Mouse (Mus musculus) limb, embryonic 15.5 days (tissue): ENCODE results near the gene Galnt9. TPM values are rescaled to one million over a fixed set of nuclear protein-coding genes. Genes with fewer than 3 reads are reported as not detected.
A peak's percentile ranks its signal among the peaks of the same experiment; 100 is the strongest.

Experiments
- ATAC-seq: fragments of 200-750 bp; cut with Nextera tagmentation; 2 replicates; pipeline ENCODE4 v1.8.0; 2017; ENCODE audit warnings: low read depth, moderate TSS enrichment; ENCODE audit not compliant: insufficient number of reproducible peaks, low FRiP score, low TSS enrichment
- H3K27ac ChIP-seq: fragments of 300-500 bp; sonication (generic); 2 replicates; pipeline ENCODE4 v1.5.1; 2015; ENCODE audit warnings: moderate library complexity, mild to moderate bottlenecking, inconsistent platforms
- H3K27me3 ChIP-seq: fragments of 300-500 bp; sonication (generic); 2 replicates; pipeline ENCODE4 v1.6.1; 2015; ENCODE audit warnings: inconsistent platforms
- H3K36me3 ChIP-seq: fragments of 300-500 bp; sonication (generic); 2 replicates; pipeline ENCODE4 v1.6.1; 2015; ENCODE audit warnings: inconsistent platforms
- H3K4me1 ChIP-seq: fragments of 300-500 bp; sonication (generic); 2 replicates; pipeline ENCODE4 v1.6.1; 2015; ENCODE audit warnings: inconsistent platforms
- H3K4me2 ChIP-seq: fragments of 300-500 bp; sonication (generic); 2 replicates; pipeline ENCODE4 v1.6.1; 2015; ENCODE audit warnings: mild to moderate bottlenecking, inconsistent platforms
- H3K4me3 ChIP-seq: fragments of 300-500 bp; sonication (generic); 2 replicates; pipeline ENCODE4 v1.5.1; 2015; ENCODE audit warnings: mild to moderate bottlenecking, inconsistent platforms
- H3K9ac ChIP-seq: fragments of 300-500 bp; sonication (generic); 2 replicates; pipeline ENCODE4 v1.6.1; 2015; ENCODE audit warnings: inconsistent platforms
- H3K9me3 ChIP-seq: fragments of 300-500 bp; sonication (generic); 2 replicates; pipeline ENCODE4 v1.6.1; 2016; ENCODE audit warnings: inconsistent platforms
- WGBS: fragments of 180-500 bp; shearing (Covaris S2); methylation state at CpG from one replicate; pipeline ENCODE4 v1.1.7; 2015; 5-methylcytosine and 5-hydroxymethylcytosine counted together
- polyA plus RNA-seq: library from polyadenylated mRNA; unstranded; fragments of >200 nt; fragmentation: Nextera tagmentation; extraction: Ambion mirVana; gene quantifications from 2 replicates; pipeline ENCODE4 v1.2.1, GENCODE M21; 2015

Galnt9 gene
- polyA plus RNA-seq = 3.8 and 3.9 TPM in 2 replicates

- Histone ChIP-seq H3K9me3 (no peaks in the 10 kb centered on the region), H3K4me3 (peak within 1 kb of the TSS; percentile 42), H3K36me3 (no peaks in the 10 kb centered on the region), H3K9ac (no peak within 1 kb of the TSS), H3K27me3 (peaks cover 72% of the 10 kb centered on the region), H3K4me2 (peak within 1 kb of the TSS; percentile 78), H3K4me1 (peaks cover 10% of the 10 kb centered on the region), H3K27ac (no peak within 1 kb of the TSS)
- WGBS = under 1% methylated on average over 69 of the region's 82 CpGs
- no peak for ATAC-seq
These were observed at the start of gene Galnt9 for GRCm38 (mm10) chr5:110543951-110544690. Gene Galnt9 (plus strand): TSS chr5:110544355.

GRCm38 (mm10) chr5:110494396-110494795 lies 49.8 kb upstream of the Galnt9 start:
- WGBS = 36% methylated on average over 4 of the region's 4 CpGs
- Histone ChIP-seq H3K9me3 (no peaks in the 10 kb centered on the region), H3K4me3 (no peak overlapping the region), H3K4me2 (no peak overlapping the region), H3K36me3 (no peaks in the 10 kb centered on the region), H3K27me3 (peaks cover 3% of the 10 kb centered on the region; the same call in 1 of the 2 replicates), H3K4me1 (peaks cover 14% of the 10 kb centered on the region; the same call in 1 of the 2 replicates), H3K27ac (peak overlapping the region; percentile 47; the same call in 1 of the 2 replicates), H3K9ac (no peak overlapping the region)
- no peak for ATAC-seq

- no peak for ATAC-seq
- no peaks in the 10 kb centered on the region for H3K9me3 ChIP-seq
- H3K4me3 ChIP-seq = no peak overlapping the region
- H3K4me1 ChIP-seq = peaks cover 14% of the 10 kb centered on the region; the same call in 1 of the 2 replicates
- 65% methylated on average over 6 of the region's 6 CpGs for WGBS
- no peaks in the 10 kb centered on the region for H3K36me3 ChIP-seq
- no peak overlapping the region for H3K4me2 ChIP-seq
- H3K27ac ChIP-seq = 0 out of 2 replicates have a peak overlapping the region, but pooled peaks have one; percentile 47
- H3K27me3 ChIP-seq = peaks cover 3% of the 10 kb centered on the region; the same call in 1 of the 2 replicates
- H3K9ac ChIP-seq = no peak overlapping the region
These were observed 49.1 kb upstream of the Galnt9 start for GRCm38 (mm10) chr5:110495051-110495450.

- H3K27me3 ChIP-seq = peaks cover 3% of the 10 kb centered on the region; the same call in 1 of the 2 replicates
- H3K27ac ChIP-seq = no peak overlapping the region
- 66% methylated on average over 5 of the region's 5 CpGs for WGBS
- H3K4me3 ChIP-seq = no peak overlapping the region
- H3K36me3 ChIP-seq = no peaks in the 10 kb centered on the region
- H3K4me2 ChIP-seq = no peak overlapping the region
- no peak for ATAC-seq
- H3K9ac ChIP-seq = no peak overlapping the region
- H3K9me3 ChIP-seq = no peaks in the 10 kb centered on the region
- H3K4me1 ChIP-seq = peaks cover 14% of the 10 kb centered on the region; the same call in 1 of the 2 replicates
These were observed 46.6 kb upstream of the Galnt9 start for GRCm38 (mm10) chr5:110497556-110497955.

GRCm38 (mm10) chr5:110498071-110498470 lies 46.1 kb upstream of the Galnt9 start:
- Histone ChIP-seq H3K27me3 (peaks cover 3% of the 10 kb centered on the region; the same call in 1 of the 2 replicates), H3K27ac (no peak overlapping the region), H3K4me2 (no peak overlapping the region), H3K9ac (no peak overlapping the region), H3K4me3 (no peak overlapping the region), H3K9me3 (no peaks in the 10 kb centered on the region), H3K36me3 (no peaks in the 10 kb centered on the region), H3K4me1 (peaks cover 14% of the 10 kb centered on the region; the same call in 1 of the 2 replicates)
- 43% methylated on average over 10 of the region's 10 CpGs for WGBS
- ATAC-seq = no peak

- no peak for ATAC-seq
- peaks cover under 1% of the 10 kb centered on the region; the same call in 1 of the 2 replicates for H3K4me1 ChIP-seq
- no peaks in the 10 kb centered on the region for H3K9me3 ChIP-seq
- H3K4me3 ChIP-seq = no peak overlapping the region
- H3K36me3 ChIP-seq = no peaks in the 10 kb centered on the region
- no peak overlapping the region for H3K9ac ChIP-seq
- H3K4me2 ChIP-seq = no peak overlapping the region
- WGBS = 39% methylated on average over 4 of the region's 4 CpGs
- H3K27ac ChIP-seq = no peak overlapping the region
- H3K27me3 ChIP-seq = peaks cover 3% of the 10 kb centered on the region; the same call in 1 of the 2 replicates
These were observed 43.9 kb upstream of the Galnt9 start for GRCm38 (mm10) chr5:110500233-110500632.

GRCm38 (mm10) chr5:110503361-110503760 lies 40.8 kb upstream of the Galnt9 start:
- Histone ChIP-seq H3K9me3 (no peaks in the 10 kb centered on the region), H3K9ac (no peak overlapping the region), H3K4me3 (no peak overlapping the region), H3K36me3 (no peaks in the 10 kb centered on the region), H3K4me1 (no peaks in the 10 kb centered on the region), H3K27ac (no peak overlapping the region), H3K4me2 (no peak overlapping the region), H3K27me3 (peaks cover 3% of the 10 kb centered on the region; the same call in 1 of the 2 replicates)
- ATAC-seq = no peak
- WGBS = 81% methylated on average over 3 of the region's 3 CpGs

- Histone ChIP-seq H3K4me3 (no peak overlapping the region), H3K9ac (no peak overlapping the region)
- 58% methylated on average over 10 of the region's 10 CpGs for WGBS
These were observed 38.4 kb upstream of the Galnt9 start for GRCm38 (mm10) chr5:110505611-110506294.

GRCm38 (mm10) chr5:110506295-110506616 lies 37.9 kb upstream of the Galnt9 start:
- H3K4me1 ChIP-seq = no peaks in the 10 kb centered on the region
- no peaks in the 10 kb centered on the region for H3K36me3 ChIP-seq
- H3K9ac ChIP-seq = no peak overlapping the region
- H3K4me3 ChIP-seq = no peak overlapping the region
- no peak overlapping the region for H3K4me2 ChIP-seq
- 65% methylated on average over 8 of the region's 8 CpGs for WGBS
- H3K27ac ChIP-seq = no peak overlapping the region
- H3K9me3 ChIP-seq = no peaks in the 10 kb centered on the region
- ATAC-seq = no peak
- H3K27me3 ChIP-seq = no peaks in the 10 kb centered on the region

More at GRCm38 (mm10) chr5:110505611-110506294, 38.4 kb upstream of the Galnt9 start:
- no peaks in the 10 kb centered on the region for H3K4me1 ChIP-seq
- no peaks in the 10 kb centered on the region for H3K9me3 ChIP-seq
- H3K36me3 ChIP-seq = no peaks in the 10 kb centered on the region
- H3K27ac ChIP-seq = no peak overlapping the region
- H3K27me3 ChIP-seq = no peaks in the 10 kb centered on the region
- no peak overlapping the region for H3K4me2 ChIP-seq
- no peak for ATAC-seq

- H3K9me3 ChIP-seq = no peaks in the 10 kb centered on the region
- no peak overlapping the region for H3K4me2 ChIP-seq
- H3K27ac ChIP-seq = no peak overlapping the region
- no peak for ATAC-seq
- H3K9ac ChIP-seq = no peak overlapping the region
- no peaks in the 10 kb centered on the region for H3K27me3 ChIP-seq
- H3K36me3 ChIP-seq = no peaks in the 10 kb centered on the region
- no peaks in the 10 kb centered on the region for H3K4me1 ChIP-seq
- 60% methylated on average over 3 of the region's 3 CpGs for WGBS
- H3K4me3 ChIP-seq = no peak overlapping the region
These were observed 37.3 kb upstream of the Galnt9 start for GRCm38 (mm10) chr5:110506856-110507255.

GRCm38 (mm10) chr5:110507943-110508342 lies 36.2 kb upstream of the Galnt9 start:
- Histone ChIP-seq H3K4me2 (no peak overlapping the region), H3K9ac (no peak overlapping the region), H3K4me3 (no peak overlapping the region), H3K27me3 (no peaks in the 10 kb centered on the region), H3K36me3 (no peaks in the 10 kb centered on the region), H3K4me1 (no peaks in the 10 kb centered on the region), H3K9me3 (no peaks in the 10 kb centered on the region), H3K27ac (0 out of 2 replicates have a peak overlapping the region, but pooled peaks have one; percentile 17)
- ATAC-seq = no peak
- 89% methylated on average over 3 of the region's 3 CpGs for WGBS

GRCm38 (mm10) chr5:110510357-110510756 lies 33.8 kb upstream of the Galnt9 start:
- Histone ChIP-seq H3K36me3 (no peaks in the 10 kb centered on the region), H3K9me3 (no peaks in the 10 kb centered on the region), H3K27me3 (no peaks in the 10 kb centered on the region), H3K4me2 (no peak overlapping the region), H3K4me1 (no peaks in the 10 kb centered on the region), H3K27ac (no peak overlapping the region), H3K9ac (no peak overlapping the region), H3K4me3 (no peak overlapping the region)
- ATAC-seq = no peak
- WGBS = 81% methylated on average over 6 of the region's 6 CpGs
